Mouse (Mus musculus) MEL (cell line): ENCODE measurements around the gene Ncam1. TPM values are rescaled to one million over a fixed set of nuclear protein-coding genes. Genes with fewer than 3 reads are reported as not detected.

Experiments used
- DNase-seq: peaks from one replicate; pipeline ENCODE4 v3.0.0; 2011; ENCODE audit warnings: low read depth, low spot score
- H3K27ac ChIP-seq: 2 replicates; pipeline ENCODE4 v1.5.1; 2012; ENCODE audit warnings: low read depth, mild to moderate bottlenecking, control low read depth, low read length, moderate library complexity; ENCODE audit not compliant: control insufficient read depth
- H3K27me3 ChIP-seq, 2 experiments: fragments of 150-350 bp in 1 of 2; sonication (generic) in 1 of 2; 2 replicates each; pipeline ENCODE4 v1.6.1; 2012; ENCODE audit warnings: low read length in 2 of 2, mild to moderate bottlenecking in 2 of 2, improper control_type of control experiment in 1 of 2, moderate library complexity in 1 of 2; ENCODE audit not compliant: insufficient read depth in 2 of 2, control insufficient read depth in 1 of 2
- H3K36me3 ChIP-seq, 2 experiments: 2 replicates each; pipeline ENCODE4 v1.6.1; 2012 to 2014; ENCODE audit warnings: low read length in 2 of 2, improper control_type of control experiment in 1 of 2, inconsistent platforms in 1 of 2, mild to moderate bottlenecking in 1 of 2; ENCODE audit not compliant: insufficient read depth in 2 of 2, control insufficient read depth in 1 of 2
- H3K4me1 ChIP-seq, 2 experiments: fragments of 150-350 bp in 1 of 2; sonication (generic) in 1 of 2; 2 replicates each; pipeline ENCODE4 v1.6.1; 2012; ENCODE audit warnings: low read length in 2 of 2, improper control_type of control experiment in 1 of 2, mild to moderate bottlenecking in 1 of 2; ENCODE audit not compliant: insufficient read depth in 2 of 2, control insufficient read depth in 1 of 2
- H3K4me3 ChIP-seq, 2 experiments: fragments of 150-350 bp in 1 of 2; sonication (generic) in 1 of 2; 2 replicates each; pipeline ENCODE4 v1.5.1; 2012; ENCODE audit warnings: low read depth in 2 of 2, low read length in 2 of 2, mild to moderate bottlenecking in 2 of 2, moderate library complexity in 2 of 2, control low read depth in 1 of 2, improper control_type of control experiment in 1 of 2; ENCODE audit not compliant: control insufficient read depth in 1 of 2, insufficient read depth in 1 of 2
- H3K79me2 ChIP-seq: 2 replicates; pipeline ENCODE4 v1.6.1; 2012; ENCODE audit warnings: mild to moderate bottlenecking, low read length, moderate library complexity; ENCODE audit not compliant: control insufficient read depth, poor library complexity, insufficient read depth
- H3K9ac ChIP-seq: 2 replicates; pipeline ENCODE4 v1.6.1; 2012; ENCODE audit warnings: low read depth, mild to moderate bottlenecking, control low read depth, low read length, moderate library complexity; ENCODE audit not compliant: control insufficient read depth, poor library complexity, severe bottlenecking
- H3K9me3 ChIP-seq: fragments of 150-350 bp; sonication (generic); replicated peaks from 2 replicates; pipeline ENCODE4 v1.6.1; 2012; ENCODE audit warnings: mild to moderate bottlenecking, low read length, improper control_type of control experiment, moderate library complexity; ENCODE audit not compliant: insufficient read depth
- CHD1 ChIP-seq: IDR thresholded peaks from 2 replicates; pipeline ENCODE4 v1.6.1; 2012; ENCODE audit warnings: low read depth, mild to moderate bottlenecking, inconsistent platforms, low read length, improper control_type of control experiment
- CTCF ChIP-seq, 3 experiments: IDR thresholded peaks in 2 of 3; conservative IDR thresholded peaks in 1 of 3; 2 replicates each; pipeline ENCODE4 v1.5.1; 2011 to 2012; ENCODE audit warnings: low read length in 3 of 3, low read depth in 2 of 3, mild to moderate bottlenecking in 2 of 3, improper control_type of control experiment in 1 of 3, inconsistent platforms in 1 of 3, mixed read lengths in 1 of 3, moderate library complexity in 1 of 3; ENCODE audit not compliant: control insufficient read depth in 1 of 3, insufficient read depth in 1 of 3, poor library complexity in 1 of 3, severe bottlenecking in 1 of 3
- GATA1 ChIP-seq: IDR thresholded peaks from 2 replicates; pipeline ENCODE4 v1.6.1; 2011; ENCODE audit warnings: low read depth, low read length, improper control_type of control experiment
- JUND ChIP-seq: IDR thresholded peaks from 2 replicates; pipeline ENCODE4 v1.6.1; 2011; ENCODE audit warnings: low read depth, mild to moderate bottlenecking, improper control_type of control experiment, low read length
- MAFK ChIP-seq: IDR thresholded peaks from 2 replicates; pipeline ENCODE4 v1.6.1; 2011; ENCODE audit warnings: low read depth, mild to moderate bottlenecking, low read length, improper control_type of control experiment, borderline replicate concordance
- MAX ChIP-seq: IDR thresholded peaks from 2 replicates; pipeline ENCODE4 v1.6.1; 2011; ENCODE audit warnings: low read length, improper control_type of control experiment
- MAZ ChIP-seq: IDR thresholded peaks from 2 replicates; pipeline ENCODE4 v1.6.1; 2012; ENCODE audit warnings: low read depth, mild to moderate bottlenecking, inconsistent platforms, low read length, improper control_type of control experiment
- MXI1 ChIP-seq: IDR thresholded peaks from 2 replicates; pipeline ENCODE4 v1.6.1; 2011; ENCODE audit warnings: mild to moderate bottlenecking, low read depth, low read length, improper control_type of control experiment
- NELFE ChIP-seq: IDR thresholded peaks from 2 replicates; pipeline ENCODE4 v1.6.1; 2011; ENCODE audit warnings: low read depth, low read length, improper control_type of control experiment
- POLR2AphosphoS5 ChIP-seq: IDR thresholded peaks from 2 replicates; pipeline ENCODE4 v1.6.1; 2012; ENCODE audit warnings: low read depth, borderline replicate concordance, mild to moderate bottlenecking, inconsistent platforms, low read length, moderate library complexity, mixed read lengths
- SIN3A ChIP-seq: IDR thresholded peaks from 2 replicates; pipeline ENCODE4 v1.6.1; 2012; ENCODE audit warnings: low read length, improper control_type of control experiment, inconsistent platforms
- SMC3 ChIP-seq: IDR thresholded peaks from 2 replicates; pipeline ENCODE4 v1.6.1; 2011; ENCODE audit warnings: low read depth, low read length, improper control_type of control experiment
- TAL1 ChIP-seq: IDR thresholded peaks from 2 replicates; pipeline ENCODE4 v1.6.1; 2012; ENCODE audit warnings: mild to moderate bottlenecking, inconsistent platforms, low read length, moderate library complexity, mixed read lengths
- TBP ChIP-seq: IDR thresholded peaks from 2 replicates; pipeline ENCODE4 v1.8.0; 2011; ENCODE audit warnings: low read depth, low read length, improper control_type of control experiment
- USF1 ChIP-seq: IDR thresholded peaks from 2 replicates; pipeline ENCODE4 v1.6.1; 2014; ENCODE audit warnings: low read depth, mild to moderate bottlenecking, inconsistent platforms, low read length, improper control_type of control experiment, moderate library complexity
- ZC3H11A ChIP-seq: IDR thresholded peaks from 2 replicates; pipeline ENCODE4 v1.6.1; 2012; ENCODE audit warnings: low read depth, mild to moderate bottlenecking, inconsistent platforms, low read length, improper control_type of control experiment
- ZKSCAN1 ChIP-seq: IDR thresholded peaks from 2 replicates; pipeline ENCODE4 v1.6.1; 2012; ENCODE audit warnings: low read depth, mild to moderate bottlenecking, inconsistent platforms, low read length, improper control_type of control experiment, moderate library complexity
- polyA plus RNA-seq, 2 experiments: library from polyadenylated mRNA; stranded (reverse) in 1 of 2; unstranded in 1 of 2; fragments of >175 nt in 1 of 2; fragments of >200 nt in 1 of 2; gene quantifications; 2 replicates each; pipeline versions ENCODE4 v1.2.1 to v1.2.4; 2012; ENCODE audit warnings: low replicate concordance in 2 of 2, low read depth in 1 of 2; ENCODE audit not compliant: insufficient read length in 2 of 2, insufficient read depth in 1 of 2, missing spikeins in 1 of 2
- total RNA-seq: library from RNA; depleted of rRNA; stranded (reverse); fragments of 300-350 nt; gene quantifications from 2 replicates; pipeline ENCODE4 v1.2.3, GENCODE M21; 2012

Gene Ncam1
- total and polyA plus RNA-seq, 3 experiments, result not detected

GRCm38 (mm10) chr9:49803222-49803621 lies 4.5 kb upstream of the Ncam1 start:
- Histone ChIP-seq H3K27ac (no peak overlapping the region), H3K4me3 (no peak overlapping the region), H3K9me3 (no peaks in the 10 kb centered on the region), H3K4me1 (no peaks in the 10 kb centered on the region), H3K9ac (no peak overlapping the region), H3K79me2 (no peaks in the 10 kb centered on the region), H3K36me3 (no peaks in the 10 kb centered on the region), H3K27me3 (no peaks in the 10 kb centered on the region)
- no peak for TF ChIP-seq JUND
- TF ChIP-seq GATA1, result no peak
- TF ChIP-seq CTCF (IDR thresholded peaks at IDR 0.05 in 2 of 3, conservative IDR thresholded peaks at IDR 0.05 in 1 of 3; ENCODE audit: control insufficient read depth in 1 of 3, insufficient read depth in 1 of 3, low read depth in 2 of 3, low read length in 3 of 3, poor library complexity in 1 of 3, severe bottlenecking in 1 of 3), result no peak
- no peak for TF ChIP-seq TBP
- TF ChIP-seq TAL1, result no peak
- no peak for TF ChIP-seq MAZ
- DNase-seq, result no peak

GRCm38 (mm10) chr9:49797821-49798571 lies 729 bp downstream of the Ncam1 start:
- H3K79me2 ChIP-seq, result no peaks in the 10 kb centered on the region
- no peak for TF ChIP-seq SIN3A
- TF ChIP-seq JUND, result no peak
- no peak for TF ChIP-seq CHD1
- no peak for TF ChIP-seq TBP
- no peak for TF ChIP-seq ZKSCAN1
- no peak for TF ChIP-seq MAX
- TF ChIP-seq NELFE, result no peak
- no peak for TF ChIP-seq TAL1
- no peak for TF ChIP-seq POLR2AphosphoS5
- TF ChIP-seq MXI1, result no peak
- TF ChIP-seq USF1, result no peak
- TF ChIP-seq MAFK, result no peak
- no peak for TF ChIP-seq SMC3
- TF ChIP-seq ZC3H11A, result no peak
- H3K36me3 ChIP-seq, result no peaks in the 10 kb centered on the region
- no peaks in the 10 kb centered on the region for H3K27me3 ChIP-seq
- no peak for DNase-seq
- H3K4me3 ChIP-seq, result no peak overlapping the region
- H3K9me3 ChIP-seq, result no peaks in the 10 kb centered on the region
- no peaks in the 10 kb centered on the region for H3K4me1 ChIP-seq
- no peak overlapping the region for H3K27ac ChIP-seq
- no peak overlapping the region for H3K9ac ChIP-seq
